Mouse (Mus musculus) olfactory bulb, adult 2 months (tissue): ENCODE results near the gene Rnf167. TPM values are rescaled to one million over a fixed set of nuclear protein-coding genes. Genes with fewer than 3 reads are reported as not detected.

ENCODE experiments used
- H3K27ac ChIP-seq: fragments of 200-500 bp; 2 replicates; pipeline ENCODE4 v1.5.1; 2012; ENCODE audit warnings: low read depth, low read length; ENCODE audit not compliant: insufficient read depth
- H3K4me1 ChIP-seq: fragments of 200-500 bp; 2 replicates; pipeline ENCODE4 v1.6.1; 2012; ENCODE audit warnings: low read length; ENCODE audit not compliant: control insufficient read depth, insufficient read depth
- H3K4me3 ChIP-seq: fragments of 200-500 bp; 2 replicates; pipeline ENCODE4 v1.5.1; 2012; ENCODE audit warnings: mild to moderate bottlenecking, low read depth, low read length, moderate library complexity; ENCODE audit not compliant: insufficient read depth
- CTCF ChIP-seq: fragments of 200-500 bp; IDR thresholded peaks from 2 replicates; pipeline ENCODE4 v1.5.1; 2012; ENCODE audit warnings: low read depth, mild to moderate bottlenecking, low read length, moderate library complexity; ENCODE audit not compliant: insufficient read depth
- POLR2A ChIP-seq: fragments of 200-500 bp; IDR thresholded peaks from 2 replicates; pipeline ENCODE4 v1.6.1; 2012; ENCODE audit warnings: mild to moderate bottlenecking, low read depth, low read length, moderate library complexity; ENCODE audit not compliant: insufficient read depth
- WGBS: fragments of 180-500 bp; shearing (Covaris S2); methylation state at CpG from one replicate; pipeline ENCODE4 v1.1.7; 2018; 5-methylcytosine and 5-hydroxymethylcytosine counted together
- polyA plus RNA-seq: library from polyadenylated mRNA; stranded (reverse); fragments of >200 nt; gene quantifications from 2 replicates; pipeline ENCODE4 v1.2.4, GENCODE M21; 2012; ENCODE audit warnings: low replicate concordance; ENCODE audit not compliant: missing spikeins, insufficient read depth, insufficient read length

The Rnf167 gene
- polyA plus RNA-seq, 1 experiment = not detected

- Histone ChIP-seq H3K27ac (no peak overlapping the region), H3K4me3 (peak overlapping the region; percentile 7; the same call in 1 of the 2 replicates), H3K4me1 (peaks cover 11% of the 10 kb centered on the region)
- WGBS = 13% methylated on average over 17 of the region's 17 CpGs
- TF ChIP-seq POLR2A (no peak; the same call in 1 of the 2 replicates), CTCF (no peak)
These were observed 32.0 kb upstream of the Rnf167 start for GRCm38 (mm10) chr11:70615074-70615473.

DNA sequence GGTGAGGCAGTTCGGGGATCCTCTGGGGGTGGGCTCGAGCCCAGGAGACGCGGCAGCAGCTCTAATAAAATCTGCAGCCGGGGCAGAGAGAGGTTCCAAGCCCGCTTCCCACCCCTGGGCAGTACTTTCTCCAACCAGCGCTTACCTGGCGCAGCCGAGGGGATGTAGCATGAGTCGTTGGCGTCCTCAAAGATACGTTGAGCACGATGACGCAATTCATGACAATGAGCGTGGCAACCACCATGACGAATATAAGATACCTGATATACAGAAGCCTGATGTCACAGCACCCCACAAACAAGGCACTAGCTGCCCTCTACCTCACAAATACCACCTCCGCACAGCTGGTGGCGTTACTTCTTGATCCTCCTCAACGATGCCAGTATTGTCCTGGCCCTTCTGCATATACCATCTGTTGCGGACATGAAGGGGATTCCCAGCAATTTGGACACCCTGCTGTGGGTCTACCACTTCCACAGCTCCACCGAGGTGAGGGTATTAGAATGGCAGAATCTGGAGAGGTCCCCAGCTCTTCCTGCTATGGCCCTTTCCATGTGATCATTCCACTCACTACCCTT is 31.4 kb upstream of the Rnf167 start, which contains the start of gene 4930544D05Rik:
Gene 4930544D05Rik, plus strand, starts transcription at position 333 of the 578 bp plus-strand sequence.
- 35% methylated on average over 21 of the region's 21 CpGs for WGBS
- Histone ChIP-seq H3K4me3 (peak within 1 kb of the TSS; percentile 7; the same call in 1 of the 2 replicates), H3K4me1 (peaks cover 11% of the 10 kb centered on the region), H3K27ac (no peak within 1 kb of the TSS)
- TF ChIP-seq POLR2A = no peak
- TF ChIP-seq CTCF = no peak

DNA sequence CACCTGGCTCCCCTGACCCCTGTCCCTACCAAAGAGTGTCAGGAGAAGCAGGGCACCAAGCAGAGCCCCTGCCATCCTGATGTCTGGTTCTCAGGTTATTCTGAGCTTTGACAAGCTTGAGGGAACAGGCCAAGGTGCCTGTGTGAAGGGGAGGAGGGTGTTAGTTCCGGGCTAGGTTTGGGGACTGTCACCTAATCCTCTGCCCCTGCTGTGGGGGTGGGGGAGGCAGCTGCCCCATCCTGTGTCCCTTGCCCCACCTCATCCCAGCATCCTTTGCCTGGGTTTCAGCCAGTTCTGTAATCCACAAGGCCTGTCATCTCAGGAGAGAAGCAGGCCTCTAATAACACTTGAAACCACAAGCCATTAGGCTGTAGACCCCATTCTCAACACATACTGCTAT is 27.9 kb upstream of the Rnf167 start, which contains the start of gene Chrne:
Gene Chrne, minus strand, starts transcription at position 116 of the 400 bp plus-strand sequence.
- 47% methylated on average over 1 of the region's 1 CpGs for WGBS

GRCm38 (mm10) chr11:70621972-70622814 is 24.8 kb upstream of the Rnf167 start:
- no peak for TF ChIP-seq CTCF
- H3K4me1 ChIP-seq = no peaks in the 10 kb centered on the region
- 50% methylated on average over 7 of the region's 7 CpGs for WGBS

More for the DNA sequence above, 27.9 kb upstream of the Rnf167 start, which contains the start of gene Chrne:
- Histone ChIP-seq H3K27ac (no peak within 1 kb of the TSS), H3K4me1 (peaks cover 11% of the 10 kb centered on the region), H3K4me3 (no peak within 1 kb of the TSS)
- TF ChIP-seq POLR2A (no peak), CTCF (no peak)

GRCm38 (mm10) chr11:70623053-70623742 is 23.8 kb upstream of the Rnf167 start:
- WGBS = 85% methylated on average over 10 of the region's 10 CpGs
- TF ChIP-seq POLR2A (no peak), CTCF (no peak)
- no peak overlapping the region for H3K27ac ChIP-seq
- H3K4me3 ChIP-seq = no peak overlapping the region
- H3K4me1 ChIP-seq = no peaks in the 10 kb centered on the region

More at GRCm38 (mm10) chr11:70621972-70622814, 24.8 kb upstream of the Rnf167 start:
- H3K27ac ChIP-seq = no peak overlapping the region
- no peak overlapping the region for H3K4me3 ChIP-seq

DNA sequence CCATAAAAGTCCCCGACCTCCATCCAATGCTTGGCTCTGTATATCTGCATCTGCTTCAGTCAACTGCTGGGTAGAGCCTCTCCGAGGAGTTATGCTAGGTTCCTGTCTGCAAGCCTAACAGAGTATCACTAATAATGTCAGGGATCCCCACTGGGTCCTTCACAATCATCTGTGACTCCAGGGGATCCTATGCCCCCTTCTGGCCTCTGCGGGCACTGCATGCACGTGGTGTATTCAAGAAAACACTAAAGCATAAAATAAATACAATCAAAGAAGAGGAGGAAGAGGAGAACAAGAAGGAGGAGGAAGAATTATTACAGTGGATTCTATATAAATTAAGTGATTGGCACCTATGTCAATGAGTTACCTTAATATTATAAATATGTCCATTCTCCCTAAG is 21.6 kb upstream of the Rnf167 start:
- 32% methylated on average over 4 of the region's 4 CpGs for WGBS
- no peaks in the 10 kb centered on the region for H3K4me1 ChIP-seq
- H3K4me3 ChIP-seq = no peak overlapping the region
- no peak overlapping the region for H3K27ac ChIP-seq
- TF ChIP-seq CTCF (no peak), POLR2A (no peak)

GRCm38 (mm10) chr11:70626877-70627276 is 20.2 kb upstream of the Rnf167 start:
- no peaks in the 10 kb centered on the region for H3K4me1 ChIP-seq
- H3K27ac ChIP-seq = no peak overlapping the region
- WGBS = 84% methylated on average over 4 of the region's 4 CpGs
- TF ChIP-seq POLR2A (no peak), CTCF (no peak)
- H3K4me3 ChIP-seq = no peak overlapping the region

DNA sequence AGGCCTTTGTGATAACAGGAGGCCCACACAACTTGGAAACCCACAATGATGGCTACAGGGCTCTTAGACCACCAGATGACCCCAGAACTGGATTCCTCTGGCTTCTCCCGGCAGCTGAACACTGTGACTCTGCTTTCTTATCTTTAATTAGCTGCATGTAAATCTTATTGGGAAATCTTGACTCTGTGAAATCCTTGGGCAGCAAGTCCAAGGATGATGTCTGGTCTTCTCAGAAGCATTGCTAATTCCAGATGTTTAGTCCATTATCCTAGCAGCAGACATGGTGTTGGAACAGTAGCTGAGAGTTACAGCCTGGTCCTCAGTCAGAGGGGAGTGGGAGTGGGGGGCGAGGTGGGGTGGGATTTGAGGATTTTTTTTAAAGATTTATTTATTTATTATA is 18.6 kb upstream of the Rnf167 start:
- WGBS = 77% methylated on average over 2 of the region's 2 CpGs
- no peak overlapping the region for H3K27ac ChIP-seq
- TF ChIP-seq POLR2A (no peak), CTCF (no peak)
- H3K4me1 ChIP-seq = no peaks in the 10 kb centered on the region
- H3K4me3 ChIP-seq = no peak overlapping the region
